Mouse (Mus musculus) midbrain, embryonic 10.5 days (tissue): ENCODE data around the gene Rsl1d1. TPM values are rescaled to one million over a fixed set of nuclear protein-coding genes. Genes with fewer than 3 reads are reported as not detected.
"Not testable (repeated sequence)": the region's sequence is repeated elsewhere in the genome, so short reads cannot be mapped to it uniquely, and the experiment has no call there.

Experiments
- DNase-seq: peaks from one replicate; pipeline ENCODE4 v3.0.0-alpha.2; 2017; ENCODE audit warnings: low spot score
- H3K27ac ChIP-seq: fragments of 300-500 bp; sonication (generic); replicated peaks from 2 replicates; pipeline ENCODE4 v1.5.1; 2016; ENCODE audit warnings: mild to moderate bottlenecking
- H3K27me3 ChIP-seq: fragments of 300-500 bp; sonication (generic); 2 replicates; pipeline ENCODE4 v1.6.1; 2016; ENCODE audit warnings: low read depth, mild to moderate bottlenecking; ENCODE audit not compliant: poor library complexity, severe bottlenecking
- H3K36me3 ChIP-seq: fragments of 300-500 bp; sonication (generic); 2 replicates; pipeline ENCODE4 v1.6.1; 2016; ENCODE audit warnings: mild to moderate bottlenecking, moderate library complexity
- H3K4me1 ChIP-seq: fragments of 300-500 bp; sonication (generic); 2 replicates; pipeline ENCODE4 v1.6.1; 2016
- H3K4me3 ChIP-seq: fragments of 300-500 bp; sonication (generic); 2 replicates; pipeline ENCODE4 v1.5.1; 2016; ENCODE audit warnings: mild to moderate bottlenecking, moderate library complexity
- H3K9me3 ChIP-seq: fragments of 300-500 bp; sonication (generic); replicated peaks from 2 replicates; pipeline ENCODE4 v1.6.1; 2016; ENCODE audit warnings: mild to moderate bottlenecking
- WGBS: fragments of 180-500 bp; shearing (Covaris S2); methylation state at CpG from one replicate; pipeline ENCODE4 v1.1.7; 2016; 5-methylcytosine and 5-hydroxymethylcytosine counted together
- polyA plus RNA-seq: library from polyadenylated mRNA; unstranded; fragments of >200 nt; fragmentation: Nextera tagmentation; extraction: Ambion mirVana; gene quantifications from 2 replicates; pipeline ENCODE4 v1.2.1, GENCODE M21; 2016

The Rsl1d1 gene
- polyA plus RNA-seq, 1 experiment from 2014 or later = 283 TPM

DNA sequence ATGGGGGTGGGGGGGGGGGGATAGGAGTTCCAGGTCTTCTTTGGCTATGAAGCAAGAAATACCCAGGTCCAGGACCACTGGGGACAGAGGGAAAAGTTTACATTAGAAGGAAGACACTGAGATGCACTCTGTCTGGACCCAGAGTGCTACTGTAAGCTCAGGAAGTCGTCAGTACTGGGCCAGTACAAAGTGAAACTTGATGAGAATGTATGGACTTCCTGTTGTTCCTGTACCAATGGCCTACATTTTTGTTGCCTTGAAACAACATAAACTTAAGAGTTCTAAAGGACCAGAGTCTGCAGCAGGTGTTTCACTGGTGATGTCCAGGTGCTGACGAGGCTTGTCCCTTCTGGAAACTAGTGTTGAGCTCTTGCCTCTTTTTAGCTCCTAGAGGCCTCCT, 25.7 kb downstream of the Rsl1d1 start:
- Histone ChIP-seq H3K4me1 (peaks cover 24% of the 10 kb centered on the region), H3K27ac (no peak overlapping the region), H3K9me3 (peaks cover 5% of the 10 kb centered on the region; the same call in 1 of the 2 replicates), H3K27me3 (peaks cover 14% of the 10 kb centered on the region), H3K4me3 (no peak overlapping the region), H3K36me3 (no peaks in the 10 kb centered on the region)
- DNase-seq = no peak
- 75% methylated on average over 2 of the region's 2 CpGs for WGBS

DNA sequence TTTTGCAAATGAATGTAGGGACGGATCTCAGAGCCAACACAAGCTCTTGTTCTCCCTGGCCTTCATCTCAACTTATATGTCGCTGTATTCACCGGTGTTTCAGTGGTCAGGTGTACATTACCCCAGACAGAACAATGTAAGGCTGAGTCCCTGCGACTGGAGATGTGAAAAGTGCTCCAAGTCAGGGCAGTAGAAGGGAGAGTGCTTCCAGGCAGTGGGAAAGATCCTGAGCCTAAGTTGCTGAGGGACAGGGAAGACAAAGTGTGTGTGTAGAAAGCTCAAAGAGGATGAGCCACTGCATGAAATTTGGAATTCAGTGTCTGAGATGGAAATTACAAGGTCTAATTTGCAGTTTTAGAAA, 26.3 kb downstream of the Rsl1d1 start:
- Histone ChIP-seq H3K36me3 (no peaks in the 10 kb centered on the region), H3K4me1 (peaks cover 26% of the 10 kb centered on the region), H3K27ac (peak overlapping the region; percentile 92), H3K27me3 (peaks cover 14% of the 10 kb centered on the region), H3K4me3 (peak overlapping the region; percentile 91), H3K9me3 (peaks cover 5% of the 10 kb centered on the region; the same call in 1 of the 2 replicates)
- no peak for DNase-seq
- 5% methylated on average over 4 of the region's 4 CpGs for WGBS

DNA sequence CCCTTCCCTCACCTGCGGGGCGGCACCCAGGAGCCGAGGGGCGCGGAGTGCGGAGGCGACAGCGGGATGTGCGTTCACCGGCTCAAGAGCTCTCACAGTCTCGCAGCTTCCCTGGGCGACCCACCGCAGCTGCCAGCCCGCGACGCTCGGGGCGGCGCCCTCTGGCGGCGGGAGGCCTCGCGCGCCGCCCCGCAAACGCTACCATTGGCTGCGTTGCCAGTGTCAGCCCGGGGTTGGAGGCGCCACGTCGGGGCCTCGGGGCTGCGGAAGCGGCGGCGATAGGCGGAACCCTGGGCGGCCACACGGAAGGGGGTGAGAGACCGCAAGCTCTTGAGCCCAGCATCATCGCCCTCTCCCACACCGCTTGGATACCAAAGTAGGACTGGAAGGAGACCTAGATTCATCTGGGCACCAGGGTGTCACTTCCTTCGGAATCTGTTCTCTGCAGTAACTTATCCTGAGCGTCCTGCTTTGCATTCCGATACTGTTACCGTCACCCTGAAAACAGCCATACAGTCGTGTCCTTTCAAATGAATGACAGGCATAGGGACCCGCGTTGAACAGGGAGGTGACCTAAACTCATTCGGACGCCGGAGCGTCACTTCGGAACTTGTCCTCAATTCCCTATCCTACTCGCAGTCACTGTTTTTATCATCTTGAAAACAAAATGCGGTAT, 26.8 kb downstream of the Rsl1d1 start, which contains the start of gene Zc3h7a:
Gene Zc3h7a, minus strand, starts transcription at position 186 of the 676 bp plus-strand sequence.
- Histone ChIP-seq H3K9me3 (peaks cover 5% of the 10 kb centered on the region; the same call in 1 of the 2 replicates), H3K36me3 (no peaks in the 10 kb centered on the region), H3K27me3 (peaks cover 14% of the 10 kb centered on the region), H3K4me1 (peaks cover 28% of the 10 kb centered on the region), H3K4me3 (peak within 1 kb of the TSS; percentile 91), H3K27ac (peak within 1 kb of the TSS; percentile 92)
- WGBS = under 1% methylated on average over 57 of the region's 57 CpGs
- peak; percentile 90 for DNase-seq

DNA sequence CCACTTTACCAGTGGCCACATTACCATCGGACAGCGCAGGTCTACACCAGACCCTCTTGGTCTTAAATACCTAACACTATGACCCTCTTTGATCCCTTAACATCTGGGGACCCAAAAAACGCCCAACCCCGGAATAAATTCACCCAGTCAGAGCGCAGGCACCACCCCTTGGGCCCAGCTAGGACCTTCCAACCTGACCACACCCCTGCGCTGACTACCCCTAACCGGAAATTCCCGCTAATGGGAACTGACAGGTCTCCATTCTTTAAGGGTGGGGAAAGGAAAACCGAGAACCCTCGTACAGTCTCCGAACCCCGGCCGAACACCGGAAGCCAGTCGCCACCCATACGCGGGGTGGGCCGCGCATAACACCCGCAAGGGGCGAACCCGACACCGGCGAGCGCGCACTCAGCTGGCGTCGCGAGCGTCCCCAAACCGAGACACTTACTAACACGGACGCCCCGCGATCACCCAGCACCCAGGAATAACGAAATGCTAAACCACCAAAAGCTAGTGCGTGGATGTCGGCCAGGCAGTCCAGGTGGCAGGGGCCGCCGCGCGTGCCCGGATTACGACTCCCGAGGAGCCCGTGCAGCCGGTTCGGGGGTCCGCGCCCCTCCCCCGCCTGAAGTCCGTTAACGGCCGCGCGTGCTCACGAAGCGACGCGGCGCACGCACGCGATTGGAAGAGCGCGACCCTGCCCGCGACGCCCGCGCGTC, 27.5 kb downstream of the Rsl1d1 start:
- Histone ChIP-seq H3K4me3 (peak overlapping the region; percentile 91), H3K9me3 (peaks cover 5% of the 10 kb centered on the region; the same call in 1 of the 2 replicates), H3K27ac (peak overlapping the region; percentile 92), H3K4me1 (peaks cover 28% of the 10 kb centered on the region), H3K27me3 (peaks cover 14% of the 10 kb centered on the region), H3K36me3 (no peaks in the 10 kb centered on the region)
- DNase-seq = peak; percentile 69
- WGBS = under 1% methylated on average over 72 of the region's 72 CpGs

DNA sequence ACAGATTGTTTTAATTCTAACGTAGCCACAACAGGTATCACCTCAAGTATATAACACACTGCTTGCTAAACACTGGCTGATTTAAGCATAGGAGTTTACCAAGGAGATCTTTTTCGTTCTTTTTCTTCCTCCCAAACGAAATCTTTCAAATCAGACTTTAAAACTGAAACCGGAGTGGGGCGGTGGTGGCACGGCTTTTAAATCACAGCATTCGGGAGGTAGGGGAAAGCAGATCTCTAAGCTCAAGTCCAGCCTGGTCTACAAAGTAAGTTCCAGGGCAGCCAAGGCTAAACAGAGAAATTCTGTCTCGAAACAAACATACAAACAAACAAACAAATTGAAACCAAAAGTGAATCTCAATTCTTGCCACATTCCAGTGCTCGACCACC, 28.0 kb downstream of the Rsl1d1 start:
- Histone ChIP-seq H3K27me3 (peaks cover 14% of the 10 kb centered on the region), H3K4me3 (peak overlapping the region; percentile 91), H3K9me3 (peaks cover 5% of the 10 kb centered on the region; the same call in 1 of the 2 replicates), H3K4me1 (peaks cover 28% of the 10 kb centered on the region), H3K36me3 (no peaks in the 10 kb centered on the region), H3K27ac (peak overlapping the region; percentile 92)
- DNase-seq = peak; percentile 14
- WGBS = 19% methylated on average over 9 of the region's 9 CpGs

DNA sequence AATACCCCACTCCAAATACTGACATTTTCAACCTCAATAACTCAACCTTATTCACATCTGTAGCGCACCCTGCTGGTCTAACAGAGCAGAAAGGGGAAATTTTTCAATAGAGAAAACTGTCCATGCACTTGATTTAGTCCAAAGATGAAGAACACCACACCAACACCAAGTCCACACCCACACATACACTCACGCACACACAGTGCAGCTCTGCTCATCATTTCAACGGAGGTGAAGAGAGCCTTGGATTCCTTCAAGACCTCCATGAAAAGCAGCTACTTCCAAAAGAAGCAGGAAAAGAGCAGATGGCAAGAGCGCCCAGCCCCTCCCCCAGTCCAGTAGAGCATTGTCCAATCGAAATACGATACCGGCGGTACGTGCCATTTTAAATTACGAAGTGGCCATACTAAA, 28.5 kb downstream of the Rsl1d1 start:
- H3K27ac ChIP-seq = peak overlapping the region; percentile 92
- peaks cover 28% of the 10 kb centered on the region for H3K4me1 ChIP-seq
- peak; percentile 66 for DNase-seq
- peaks cover 5% of the 10 kb centered on the region; the same call in 1 of the 2 replicates for H3K9me3 ChIP-seq
- no peaks in the 10 kb centered on the region for H3K36me3 ChIP-seq
- peak overlapping the region; percentile 91 for H3K4me3 ChIP-seq
- peaks cover 14% of the 10 kb centered on the region for H3K27me3 ChIP-seq
- WGBS = 12% methylated on average over 10 of the region's 10 CpGs

DNA sequence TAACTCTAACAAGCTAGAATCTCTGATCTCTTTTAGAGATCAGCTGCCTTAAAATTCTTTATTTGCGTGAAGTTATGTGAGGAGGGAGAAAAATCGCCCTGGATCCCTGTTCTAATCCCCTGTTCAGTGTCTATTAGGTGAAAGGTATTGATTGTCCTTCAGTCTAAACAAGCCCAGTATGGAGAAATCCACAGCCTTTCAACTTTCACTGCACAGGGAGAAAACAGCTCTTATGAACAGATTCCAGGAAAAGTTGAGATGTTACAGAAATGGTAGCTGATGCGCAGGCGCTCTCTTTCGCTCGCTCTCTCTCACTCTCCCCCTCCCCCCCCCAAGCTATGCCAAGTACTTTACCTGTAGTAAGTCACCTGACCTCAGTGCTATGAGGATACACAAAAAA, 31.5 kb downstream of the Rsl1d1 start:
- no peak overlapping the region for H3K4me3 ChIP-seq
- 93% methylated on average over 6 of the region's 6 CpGs for WGBS
- H3K27me3 ChIP-seq = no peaks in the 10 kb centered on the region
- H3K4me1 ChIP-seq = peaks cover 23% of the 10 kb centered on the region
- no peak for DNase-seq
- no peaks in the 10 kb centered on the region for H3K9me3 ChIP-seq
- no peaks in the 10 kb centered on the region for H3K36me3 ChIP-seq
- H3K27ac ChIP-seq = no peak overlapping the region

DNA sequence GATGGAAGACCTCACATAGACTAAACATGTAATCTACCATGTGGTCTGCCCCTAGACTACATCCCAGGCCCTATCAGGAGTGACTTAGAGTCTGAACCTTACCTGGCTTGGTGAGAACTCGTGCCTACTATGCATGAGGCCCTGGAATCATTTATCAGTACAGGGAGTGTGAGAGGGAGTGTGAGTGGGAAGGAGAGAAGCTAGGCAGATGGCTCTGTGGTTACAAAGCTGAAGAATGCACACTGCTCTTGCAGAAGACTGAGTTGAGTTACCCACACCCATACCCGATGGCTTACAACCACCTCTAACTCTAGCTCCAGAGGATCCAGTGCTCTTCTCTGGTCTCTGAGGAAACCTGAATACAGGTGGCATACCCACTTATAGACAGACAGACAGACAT, 36.7 kb downstream of the Rsl1d1 start:
- no peak overlapping the region for H3K27ac ChIP-seq
- no peak overlapping the region for H3K4me3 ChIP-seq
- H3K27me3 ChIP-seq = no peaks in the 10 kb centered on the region
- WGBS = 89% methylated on average over 2 of the region's 2 CpGs
- no peaks in the 10 kb centered on the region for H3K9me3 ChIP-seq
- H3K4me1 ChIP-seq = no peaks in the 10 kb centered on the region
- H3K36me3 ChIP-seq = peaks cover 16% of the 10 kb centered on the region
- no peak for DNase-seq

DNA sequence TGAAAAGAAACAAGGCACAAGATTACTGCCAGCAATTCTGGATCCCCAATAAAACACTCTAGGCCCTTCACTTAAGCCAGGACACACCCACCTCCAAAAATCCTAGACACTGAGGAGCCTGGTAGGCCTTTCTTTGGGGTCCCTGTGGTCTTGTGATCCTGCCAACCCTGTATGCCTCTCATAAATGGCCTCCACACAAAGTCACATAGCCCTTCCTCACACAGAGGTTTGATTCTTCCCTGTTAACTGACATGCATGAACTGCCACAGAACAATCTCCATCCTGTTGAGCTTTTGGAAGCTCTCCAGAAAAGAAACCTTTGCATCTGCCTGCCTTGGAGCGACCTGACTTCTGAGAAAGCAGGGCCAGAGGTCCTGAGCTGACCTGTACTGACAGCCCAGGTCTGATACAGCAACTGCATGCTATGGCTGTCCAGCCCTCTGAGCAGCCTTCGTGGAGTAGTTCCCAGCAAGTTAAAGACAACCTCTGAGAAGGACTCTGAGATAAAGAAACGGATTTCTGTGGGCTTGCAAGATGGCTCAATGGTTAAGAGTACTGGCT, 38.4 kb downstream of the Rsl1d1 start:
- H3K27me3 ChIP-seq = no peaks in the 10 kb centered on the region
- no peaks in the 10 kb centered on the region for H3K4me1 ChIP-seq
- 87% methylated on average over 3 of the region's 3 CpGs for WGBS
- no peak overlapping the region for H3K27ac ChIP-seq
- no peak overlapping the region for H3K4me3 ChIP-seq
- peaks cover 30% of the 10 kb centered on the region for H3K36me3 ChIP-seq
- DNase-seq = no peak
- no peaks in the 10 kb centered on the region for H3K9me3 ChIP-seq

DNA sequence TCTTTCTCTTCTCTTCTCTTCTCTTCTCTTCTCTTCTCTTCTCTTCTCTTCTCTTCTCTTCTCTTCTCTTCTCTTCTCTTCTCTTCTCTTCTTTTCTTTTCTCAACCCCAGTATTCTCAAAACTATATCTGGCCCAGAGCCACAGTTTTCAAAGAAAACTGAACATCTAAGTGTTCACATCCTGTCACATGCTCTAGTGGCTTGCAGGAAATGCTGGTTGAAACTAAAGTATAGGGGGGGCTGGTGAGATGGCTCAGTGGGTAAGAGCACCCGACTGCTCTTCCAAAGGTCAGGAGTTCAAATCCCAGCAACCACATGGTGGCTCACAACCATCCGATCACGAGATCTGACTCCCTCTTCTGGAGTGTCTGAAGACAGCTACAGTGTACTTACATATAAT, 45.4 kb downstream of the Rsl1d1 start:
- peaks cover 93% of the 10 kb centered on the region for H3K36me3 ChIP-seq
- H3K9me3 ChIP-seq, H3K4me1 ChIP-seq, H3K27ac ChIP-seq, DNase-seq, H3K4me3 ChIP-seq, H3K27me3 ChIP-seq: not testable (repeated sequence)
- 81% methylated on average over 3 of the region's 3 CpGs for whole genome bisulfite sequencing

DNA sequence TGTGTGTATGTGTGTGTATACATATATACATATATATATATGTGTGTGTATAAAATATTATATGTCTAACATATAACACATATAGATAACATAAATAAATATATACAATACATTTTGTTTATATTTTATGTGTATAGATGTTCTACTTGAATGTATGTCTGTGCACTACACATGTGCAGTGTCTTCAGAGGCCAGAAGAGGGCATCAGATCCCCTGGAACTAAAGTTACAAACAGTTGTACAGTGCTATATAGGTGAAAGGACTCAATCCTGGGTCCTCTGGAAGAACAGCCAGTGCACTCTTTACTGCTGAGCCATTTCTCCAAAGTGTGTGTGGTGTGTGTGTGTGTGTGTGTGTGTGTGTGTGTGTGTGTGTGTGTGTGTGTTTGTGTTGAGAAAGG, 48.6 kb downstream of the Rsl1d1 start:
- H3K36me3 ChIP-seq = peaks cover 90% of the 10 kb centered on the region

DNA sequence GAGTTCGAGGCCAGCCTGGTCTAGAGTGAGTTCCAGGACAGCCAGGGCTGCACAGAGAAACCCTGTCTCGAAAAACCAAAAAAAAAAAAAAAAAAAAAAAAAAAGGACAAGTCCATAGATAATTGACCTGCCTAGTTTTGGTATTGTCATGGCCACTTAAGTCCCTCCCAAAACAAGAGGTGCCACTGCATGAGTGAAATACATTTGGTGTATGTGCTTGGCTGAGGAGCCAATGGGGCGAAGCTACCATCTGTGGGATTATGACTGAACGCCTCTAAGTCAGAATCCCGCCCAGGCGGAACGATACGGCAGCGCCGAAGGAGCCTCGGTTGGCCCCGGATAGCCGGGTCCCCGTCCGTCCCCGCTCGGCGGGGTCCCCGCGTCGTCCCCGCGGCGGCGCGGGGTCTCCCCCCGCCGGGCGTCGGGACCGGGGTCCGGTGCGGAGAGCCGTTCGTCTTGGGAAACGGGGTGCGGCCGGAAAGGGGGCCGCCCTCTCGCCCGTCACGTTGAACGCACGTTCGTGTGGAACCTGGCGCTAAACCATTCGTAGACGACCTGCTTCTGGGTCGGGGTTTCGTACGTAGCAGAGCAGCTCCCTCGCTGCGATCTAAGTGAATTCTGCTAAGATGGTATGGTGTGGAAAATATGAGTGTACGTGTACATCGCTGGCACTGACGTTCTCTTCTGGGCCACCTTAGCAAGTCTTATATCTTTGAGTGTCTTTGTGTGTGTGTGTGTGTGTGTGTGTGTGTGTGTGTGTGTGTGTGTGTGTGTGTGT, 59.2 kb downstream of the Rsl1d1 start:
- 15% methylated on average over 56 of the region's 56 CpGs for WGBS

More for the DNA sequence above, 48.6 kb downstream of the Rsl1d1 start:
- H3K4me1 ChIP-seq = no peaks in the 10 kb centered on the region
- no peaks in the 10 kb centered on the region for H3K27me3 ChIP-seq
- H3K27ac ChIP-seq = no peak overlapping the region
- DNase-seq = no peak
- no peaks in the 10 kb centered on the region for H3K9me3 ChIP-seq
- H3K4me3 ChIP-seq = no peak overlapping the region

More for the DNA sequence above, 59.2 kb downstream of the Rsl1d1 start:
- H3K36me3 ChIP-seq = peaks cover 69% of the 10 kb centered on the region
- not testable (repeated sequence) for H3K4me1 ChIP-seq, H3K27ac ChIP-seq, H3K27me3 ChIP-seq, H3K4me3 ChIP-seq, H3K9me3 ChIP-seq
- peak; percentile 27 for DNase-seq
